Mouse (Mus musculus) urinary bladder, adult 18-20 months (tissue): Measurements from ENCODE around the gene Ddx25.

ENCODE experiments used
- DNase-seq, 2 experiments: peaks; one replicate each; pipeline ENCODE4 v3.0.0; 2022; ENCODE audit warnings: low spot score in 2 of 2, mixed read lengths in 2 of 2

The Ddx25 gene

DNA sequence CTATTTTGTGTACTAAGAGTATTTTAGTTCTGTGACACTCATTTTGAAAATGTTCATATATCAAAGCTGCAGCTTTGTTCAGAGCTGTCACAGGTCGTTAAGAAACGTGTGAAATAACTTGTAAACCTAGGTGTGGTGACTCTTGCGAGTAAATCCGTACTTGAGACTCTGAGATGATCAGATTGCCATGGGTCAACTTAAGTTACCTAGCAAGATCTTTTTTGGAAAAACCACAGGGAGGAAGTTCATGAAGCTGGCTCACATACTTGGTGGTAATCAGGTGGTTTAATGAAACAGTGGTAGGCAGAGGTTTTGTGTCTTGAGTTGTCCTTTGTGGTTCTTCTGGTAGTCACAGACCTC, 64.6 kb downstream of the Ddx25 start:
- DNase-seq = no peak

DNA sequence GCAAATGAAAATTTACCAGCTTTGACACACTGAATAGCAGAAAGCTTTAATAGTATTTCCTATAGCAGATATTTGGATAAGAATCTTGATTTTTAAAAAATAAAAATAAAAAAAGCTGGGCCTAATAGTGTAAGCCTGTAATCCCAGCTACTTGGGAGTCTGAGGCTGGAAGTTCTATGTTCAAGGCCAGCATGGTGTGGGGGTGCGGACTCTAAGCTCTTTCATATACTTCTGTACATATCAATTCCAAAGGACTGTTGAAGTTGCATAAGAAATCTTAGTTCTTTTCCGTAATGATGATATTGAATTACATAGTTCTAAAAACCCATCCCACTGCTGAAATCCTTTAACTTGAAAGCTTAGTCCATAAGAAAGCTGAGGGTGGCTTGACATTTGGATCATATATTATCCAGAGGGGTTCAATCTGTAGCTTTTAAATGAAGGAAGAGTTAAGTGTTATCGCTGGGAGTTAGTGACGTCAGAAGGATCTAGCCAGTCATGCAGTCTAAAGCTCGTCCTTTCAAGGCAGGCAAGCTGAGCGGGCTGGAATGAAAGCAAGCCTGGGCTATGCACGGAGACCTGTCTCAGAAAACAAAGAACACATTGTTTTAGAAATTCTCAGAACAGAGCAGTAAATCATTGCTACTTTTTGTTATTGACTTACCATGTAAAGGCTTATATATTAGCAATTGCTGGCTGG, 65.1 kb downstream of the Ddx25 start:
- no peak for DNase-seq

DNA sequence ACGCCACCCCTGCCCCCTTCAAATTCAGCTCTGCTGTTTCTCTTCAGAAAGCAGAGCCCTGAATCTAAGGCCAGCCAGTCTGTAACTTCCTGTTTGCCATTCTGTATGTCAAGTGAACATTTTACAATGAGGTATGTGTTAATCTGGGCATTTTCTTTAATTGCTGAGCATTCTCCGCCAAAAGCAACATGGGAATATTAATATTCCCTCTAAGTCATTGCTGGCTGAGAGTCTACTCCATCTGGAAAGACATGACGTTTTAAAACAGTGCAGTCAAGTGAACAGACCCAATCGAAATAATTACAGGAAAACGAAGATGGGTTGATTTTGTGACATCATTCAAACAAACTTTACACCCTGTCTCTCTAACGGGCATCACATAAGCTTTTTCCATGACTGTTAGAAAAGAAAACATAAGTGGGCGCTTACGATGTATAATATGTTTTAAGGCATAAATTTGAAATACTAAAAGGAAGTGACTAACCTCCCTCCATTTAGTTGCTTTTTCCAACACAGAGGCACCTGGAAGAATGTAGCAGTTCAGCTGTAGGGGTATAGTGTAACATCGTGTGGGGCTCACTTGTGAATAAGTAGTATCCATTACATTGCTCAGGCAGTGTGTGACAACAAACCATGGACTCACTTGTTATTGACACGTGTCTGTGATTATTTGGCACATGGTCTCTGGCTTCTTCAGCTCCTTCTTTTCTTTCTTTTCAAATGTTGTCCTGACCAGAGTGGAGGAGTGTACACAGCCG, 67.0 kb downstream of the Ddx25 start:
- DNase-seq = no peak

DNA sequence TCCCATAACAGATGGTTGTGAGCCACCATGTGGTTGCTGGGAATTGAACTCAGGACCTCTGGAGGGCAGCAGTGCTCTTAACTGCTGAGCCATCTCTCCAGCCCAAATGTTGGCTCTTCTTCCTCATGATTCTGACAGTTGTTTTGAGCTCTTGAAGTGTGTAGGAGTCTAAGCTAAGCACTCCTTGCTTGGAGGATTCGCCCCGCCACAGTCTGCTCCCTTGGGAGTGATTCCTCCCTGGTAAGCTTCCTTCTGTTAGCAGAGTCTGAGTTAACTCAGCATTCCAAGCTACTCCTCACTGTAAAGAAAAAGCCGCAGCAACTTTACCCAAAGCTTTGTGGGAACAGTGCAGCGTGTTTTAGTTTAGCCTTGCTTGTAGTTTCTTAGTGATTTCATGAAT, 69.8 kb downstream of the Ddx25 start:
- no peak for DNase-seq
